Mouse (Mus musculus) thymus, postnatal 25 days (tissue): ENCODE results near the gene Bfar.
"Not testable (repeated sequence)": the region's sequence is repeated elsewhere in the genome, so short reads cannot be mapped to it uniquely, and the experiment has no call there.

Source experiments
- DNase-seq: peaks from one replicate; pipeline ENCODE4 v3.0.0; 2022

The Bfar gene

DNA sequence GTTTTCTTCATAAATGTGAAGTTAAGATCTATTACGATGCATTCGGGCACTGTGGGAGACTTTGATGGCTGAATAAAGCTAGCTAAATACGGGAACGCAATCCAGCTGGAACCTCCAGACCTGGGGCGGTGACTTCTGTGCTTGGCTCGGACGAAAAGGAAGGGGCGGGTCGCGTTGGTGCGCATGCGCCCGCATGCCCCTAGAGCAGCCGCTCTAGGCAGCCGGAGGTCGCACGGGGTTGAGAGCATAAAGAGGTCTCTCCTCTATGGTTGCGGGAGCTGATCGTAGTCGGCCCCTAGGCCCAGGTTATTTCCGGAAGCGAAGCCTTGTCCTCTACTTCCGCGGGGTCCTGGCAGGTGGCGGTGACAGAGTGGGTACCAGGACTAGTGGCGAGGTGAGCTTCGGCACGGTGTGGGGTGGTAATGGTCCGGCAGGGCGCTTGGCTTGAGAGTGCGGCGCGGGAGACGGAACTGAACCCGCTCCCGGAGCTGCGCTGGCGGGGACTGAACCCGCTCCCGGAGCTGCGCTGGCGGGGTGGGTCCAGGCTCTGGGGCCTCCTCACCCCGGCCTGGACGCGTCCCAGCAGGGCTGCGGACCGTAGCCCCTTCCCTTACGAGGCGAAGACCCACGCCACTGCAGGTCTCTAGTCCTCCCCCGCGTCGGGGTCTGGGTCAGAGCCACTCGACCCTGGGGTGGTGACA lies at the start of gene Bfar, which contains the start of gene 3110001I22Rik:
Gene Bfar (plus strand): TSS at position 174 of the 701 bp plus-strand sequence.
Gene 3110001I22Rik (plus strand): TSS at position 245 of the 701 bp plus-strand sequence.
- peak; percentile 89 for DNase-seq

DNA sequence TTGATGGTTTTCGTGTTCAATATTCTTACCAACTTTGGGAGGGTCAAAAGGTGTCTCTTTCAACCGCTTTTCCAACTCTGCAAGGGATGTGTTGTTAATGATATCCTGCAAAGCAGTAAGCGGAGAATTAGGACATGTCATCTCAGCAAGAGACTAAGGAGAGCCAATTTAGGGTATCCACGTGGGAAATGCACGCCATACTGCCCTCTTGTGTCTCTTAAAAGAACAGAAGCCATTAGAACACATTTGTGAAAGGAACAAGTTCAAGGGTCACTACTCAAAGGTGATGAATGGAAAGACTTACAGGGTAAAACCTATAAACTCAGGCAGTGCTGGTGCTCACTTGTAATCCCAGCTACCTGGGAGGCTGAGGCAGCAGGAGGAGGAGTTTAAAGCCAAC lies 43.3 kb upstream of the Bfar start:
- DNase-seq: no peak

DNA sequence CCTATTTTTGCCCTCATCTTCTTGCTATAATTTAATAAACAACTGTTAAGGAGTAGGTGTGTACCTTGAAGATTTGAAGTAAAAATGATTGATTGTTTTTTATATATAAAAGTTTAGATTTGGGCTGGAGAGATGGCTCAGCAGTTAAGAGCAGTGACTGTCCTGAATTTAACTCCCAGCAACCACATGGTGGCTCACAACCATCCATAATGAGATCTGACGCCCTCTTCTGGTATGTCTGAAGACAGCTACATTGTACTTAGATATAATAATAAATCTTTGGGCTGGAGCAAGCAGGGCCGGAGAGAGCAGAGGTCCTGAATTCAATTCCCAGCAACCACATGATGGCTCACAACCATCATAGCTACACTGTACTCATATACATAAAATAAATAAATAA lies 33.5 kb upstream of the Bfar start:
- DNase-seq: not testable (repeated sequence)

DNA sequence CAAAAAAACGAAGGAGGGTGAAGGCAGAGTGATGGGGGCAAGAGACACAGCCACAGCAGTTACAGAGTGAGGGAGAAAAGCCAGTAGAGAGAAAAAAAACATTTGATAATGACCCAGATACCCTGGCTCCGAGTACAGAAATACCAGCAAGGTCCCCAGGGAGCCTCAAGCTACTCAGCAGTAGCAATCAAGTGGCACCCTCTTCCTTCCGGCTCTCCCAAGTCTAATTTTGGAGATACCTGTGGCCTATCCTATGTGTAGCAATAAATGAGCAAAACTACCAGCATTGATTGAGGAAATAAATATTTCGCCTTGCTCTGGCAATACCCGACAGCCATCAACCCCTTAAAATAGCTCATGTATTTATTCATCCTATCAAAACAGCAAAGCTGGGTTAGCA lies 32.1 kb upstream of the Bfar start:
- no peak for DNase-seq

DNA sequence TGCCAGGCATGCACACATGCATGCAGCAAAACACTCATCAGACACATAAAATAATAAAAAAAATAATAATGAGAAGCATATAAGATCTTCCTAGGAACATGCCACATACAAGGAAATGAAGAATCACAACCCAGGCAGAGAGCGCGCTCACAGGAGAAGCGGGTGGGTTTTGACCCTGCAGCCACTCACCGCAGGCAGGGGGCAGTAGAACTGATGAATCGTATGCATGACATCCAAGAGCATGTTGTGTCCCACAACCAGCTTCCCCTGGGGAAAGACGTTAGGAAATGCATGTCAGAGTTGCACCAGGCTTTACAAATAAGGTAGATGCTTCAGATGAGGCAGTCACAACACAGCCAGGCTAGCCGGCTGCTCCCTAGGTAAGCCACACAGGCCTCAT lies 31.6 kb upstream of the Bfar start:
- DNase-seq: peak; percentile 44

DNA sequence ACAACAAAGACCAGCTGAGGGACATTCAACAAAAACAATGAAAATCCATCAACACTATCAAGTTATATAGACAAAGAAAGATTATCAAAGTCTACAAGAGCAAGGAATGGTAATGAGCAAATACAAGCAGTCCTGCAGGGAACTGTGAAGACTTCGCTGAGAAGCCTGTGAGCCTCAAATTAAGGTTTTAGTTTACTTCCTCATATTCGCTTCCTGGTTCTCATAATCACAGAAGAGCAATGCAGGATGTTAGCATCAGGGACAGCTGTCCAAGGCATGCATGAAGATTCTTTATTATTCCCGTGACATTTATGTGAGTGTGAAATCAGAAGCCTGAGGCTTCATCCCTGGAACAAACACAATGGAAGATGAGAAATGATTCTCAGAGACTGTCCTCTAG lies 27.2 kb upstream of the Bfar start:
- DNase-seq: no peak

DNA sequence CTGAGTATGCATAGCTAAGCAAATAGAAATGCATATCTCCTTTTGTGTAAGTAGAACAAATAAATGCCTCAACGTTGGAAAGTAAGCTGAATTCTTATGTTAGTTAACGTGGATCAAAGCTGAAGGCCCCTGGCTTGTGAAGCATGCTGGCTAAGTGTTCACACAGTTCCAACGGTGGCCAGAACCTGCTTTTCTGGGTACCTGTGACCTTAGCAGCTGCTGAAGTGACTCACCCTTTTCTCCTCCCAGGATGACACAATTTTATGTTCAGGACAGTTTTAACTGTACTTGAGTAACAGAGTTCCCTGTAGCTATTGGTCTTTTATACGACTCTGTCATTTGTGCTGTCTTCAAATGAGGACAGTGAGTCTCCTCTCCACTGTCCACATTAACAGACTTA lies 25.7 kb upstream of the Bfar start:
- no peak for DNase-seq

DNA sequence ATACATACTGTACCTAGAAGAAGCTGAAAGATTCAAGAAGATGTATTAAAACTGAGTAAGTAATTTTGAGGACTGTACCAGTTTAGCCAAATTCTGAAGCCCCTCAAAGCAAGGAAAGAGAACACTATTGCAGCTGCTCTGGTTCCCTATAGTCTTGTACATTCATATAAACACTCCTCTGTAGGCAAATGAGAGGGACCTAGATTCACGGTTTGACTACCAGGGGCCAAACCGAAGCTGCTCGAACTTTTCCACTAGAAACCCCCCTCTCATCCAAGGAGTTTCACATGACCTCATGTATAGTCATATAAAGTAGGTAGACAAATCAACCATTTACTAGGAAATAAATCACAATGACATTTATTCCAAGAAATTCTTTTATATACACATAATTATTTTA lies 12.8 kb upstream of the Bfar start:
- DNase-seq: no peak

DNA sequence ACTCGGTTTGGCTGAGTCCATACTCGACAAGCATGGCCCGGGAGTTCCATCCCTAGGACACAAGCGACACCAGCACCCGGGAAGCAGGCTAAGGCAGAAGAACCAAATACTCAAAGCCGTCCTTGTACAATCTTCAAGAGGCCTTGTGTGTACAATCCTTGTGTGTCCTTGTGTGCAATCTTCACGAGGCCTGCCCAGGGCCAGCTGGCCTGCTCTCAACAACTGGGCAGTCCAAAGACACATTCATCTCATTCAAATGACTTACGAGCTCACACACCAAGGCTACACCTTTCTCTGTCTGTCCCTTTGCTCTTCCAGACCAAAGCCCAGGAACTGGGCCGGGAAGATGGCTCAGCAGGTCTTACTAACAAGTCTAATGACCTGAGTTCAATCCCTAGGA lies 10.9 kb upstream of the Bfar start:
- no peak for DNase-seq

DNA sequence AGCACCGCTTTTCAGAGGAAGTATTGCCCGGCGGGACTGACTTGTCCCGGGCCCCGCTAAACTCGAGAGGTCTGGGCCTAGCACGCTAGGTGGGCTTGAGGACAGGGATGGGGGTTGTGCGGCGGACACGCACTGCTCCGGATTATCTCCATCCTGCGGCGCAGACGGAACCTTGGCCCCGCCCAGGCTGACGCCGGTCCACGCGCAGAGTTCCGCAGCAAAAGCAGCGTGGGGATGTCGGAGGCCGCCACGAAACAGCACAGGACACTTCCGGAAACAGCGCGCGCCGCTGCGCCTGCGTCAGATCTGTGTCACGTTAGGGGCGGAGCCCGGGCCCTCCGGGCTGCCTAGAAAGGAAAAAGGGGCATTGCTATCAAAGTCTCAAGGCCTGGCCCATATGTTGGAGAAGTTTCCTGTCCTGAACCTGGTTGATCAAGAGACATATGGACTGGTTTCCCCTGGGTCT lies 3.7 kb upstream of the Bfar start, which contains the start of gene Parn:
Gene Parn (minus strand): TSS at position 293 of the 466 bp plus-strand sequence.
- peak; percentile 95 for DNase-seq

DNA sequence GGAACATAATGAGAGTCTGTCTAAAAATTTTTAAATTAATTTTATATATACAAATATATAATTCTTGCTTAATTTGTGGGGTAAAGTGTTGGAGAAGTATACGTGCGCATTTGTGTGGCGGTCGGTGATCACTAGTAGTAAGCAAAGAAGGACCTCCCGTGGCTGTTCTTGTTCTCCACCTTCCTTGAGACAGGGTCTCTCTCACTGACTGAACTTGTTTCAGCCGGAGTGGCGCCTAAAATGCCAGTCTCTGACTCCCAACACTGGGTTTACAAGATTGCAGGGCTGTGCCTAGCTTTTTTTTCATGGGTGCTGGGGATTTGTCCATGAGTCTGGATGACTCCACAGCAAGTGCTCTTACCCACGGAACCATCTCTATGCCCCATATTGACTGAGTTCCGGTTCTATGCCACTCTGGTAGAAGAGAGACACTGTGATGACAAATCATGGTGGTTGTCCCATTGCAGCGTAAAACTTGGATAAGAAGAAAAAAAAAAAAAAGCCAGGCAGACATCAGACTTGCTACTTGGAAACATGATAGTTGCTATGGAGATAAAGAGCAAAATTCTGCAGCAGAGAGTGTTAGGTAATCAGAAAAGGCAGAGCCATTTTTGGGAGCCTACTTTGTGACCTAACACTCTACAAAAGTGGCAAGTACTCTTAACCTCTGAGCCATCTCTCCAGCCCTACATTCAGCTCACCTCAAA lies 3.1 kb upstream of the Bfar start:
- no peak for DNase-seq

DNA sequence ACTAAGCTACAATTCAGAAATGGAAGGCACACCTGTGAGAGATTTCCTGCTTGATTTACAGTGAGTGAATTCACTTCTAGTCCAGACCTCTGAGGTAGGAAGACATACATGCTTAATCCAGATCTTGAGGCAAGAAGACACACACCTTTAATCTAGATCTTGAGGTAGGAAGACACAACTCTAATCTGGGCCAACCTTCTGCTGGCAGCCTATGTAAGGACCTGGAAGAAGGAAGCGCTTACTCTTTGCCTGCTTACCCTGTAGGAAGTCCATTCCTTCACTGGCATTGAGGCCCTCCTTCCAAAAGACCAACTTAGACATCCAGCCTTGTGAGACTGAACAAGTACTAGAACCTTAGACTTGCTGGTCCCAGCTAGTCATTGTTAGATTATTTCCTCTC lies 2.4 kb upstream of the Bfar start:
- no peak for DNase-seq

DNA sequence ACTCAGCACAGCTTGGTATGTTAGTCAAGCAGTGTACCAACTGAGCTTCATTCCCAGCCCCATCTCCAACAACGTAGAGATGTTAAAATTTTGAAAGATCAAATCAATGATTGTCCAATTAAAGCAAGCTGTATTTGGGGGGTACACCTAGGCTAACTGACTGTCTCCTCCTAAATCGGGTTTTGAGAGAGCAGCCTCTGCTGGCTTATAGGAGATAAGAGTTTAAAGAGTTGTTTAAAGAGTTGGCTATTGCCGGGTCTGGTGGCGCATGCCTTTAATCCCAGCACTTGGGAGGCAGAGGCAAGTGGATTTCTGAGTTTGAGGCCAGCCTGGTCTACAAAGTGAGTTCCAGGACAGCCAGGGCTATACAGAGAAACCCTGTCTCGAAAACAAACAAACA lies 762 bp upstream of the Bfar start:
- not testable (repeated sequence) for DNase-seq

DNA sequence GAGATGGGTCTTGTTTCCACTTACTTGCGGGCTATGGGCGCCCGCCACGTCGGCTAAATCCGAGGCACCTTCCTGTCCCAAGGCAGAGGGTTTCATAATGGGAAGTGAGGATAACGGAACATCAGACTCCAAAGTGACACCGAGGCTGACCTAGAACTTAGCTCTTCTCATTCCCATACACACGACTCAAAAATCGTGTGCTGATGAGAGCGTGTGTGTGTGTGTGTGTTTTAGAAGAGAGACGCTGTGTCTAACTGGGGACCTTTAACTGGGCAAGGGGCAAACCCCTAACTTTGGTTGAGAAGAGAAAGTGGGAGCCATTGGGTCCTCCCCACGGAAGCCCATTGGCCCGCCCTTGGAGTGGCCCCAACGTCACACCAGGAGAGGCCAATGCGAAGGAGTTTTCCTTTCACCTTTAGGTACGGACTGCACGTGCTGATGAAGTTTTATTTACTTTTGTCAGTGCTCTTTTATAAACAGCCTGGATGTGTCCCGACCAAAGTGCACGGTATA lies 784 bp downstream of the Bfar start:
- peak; percentile 67 for DNase-seq

DNA sequence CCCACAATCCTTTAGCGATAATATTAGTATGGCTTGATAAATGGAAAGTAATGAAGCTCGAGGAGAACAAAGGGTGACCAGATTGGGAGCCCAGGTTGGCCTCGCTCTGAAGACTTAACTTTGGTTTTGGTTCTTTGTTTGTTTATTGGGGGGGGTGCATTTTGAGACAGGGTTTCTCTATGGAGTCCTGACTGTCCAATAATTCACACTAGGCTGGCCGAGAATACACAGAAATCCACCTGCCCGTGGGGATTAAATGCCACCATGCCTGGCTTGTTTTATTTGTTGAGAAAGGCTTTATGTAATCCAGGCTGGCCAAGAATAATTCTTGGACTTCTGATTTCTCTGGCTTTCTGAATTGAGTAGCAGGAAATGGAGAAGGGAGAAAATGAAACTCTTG lies 1.5 kb downstream of the Bfar start:
- DNase-seq: no peak

DNA sequence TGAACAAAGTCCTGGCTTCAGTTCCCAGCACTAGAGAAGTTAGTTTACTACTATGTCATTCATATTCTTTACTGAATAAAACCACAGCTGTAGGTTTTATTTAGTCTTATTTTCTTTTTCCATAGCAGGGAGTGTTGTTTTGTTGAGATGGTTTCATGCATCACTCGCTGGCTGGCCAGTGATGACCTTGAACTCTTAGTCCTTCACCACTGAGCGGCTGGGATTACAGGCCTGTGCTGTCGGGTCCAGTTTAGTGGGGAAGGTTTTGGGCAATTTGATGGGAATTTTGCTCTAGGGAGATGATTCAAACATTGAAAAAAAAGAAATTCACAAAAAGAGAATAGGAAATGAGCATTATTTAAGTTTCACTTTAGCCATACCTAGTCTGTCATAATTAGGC lies 2.9 kb downstream of the Bfar start:
- no peak for DNase-seq

DNA sequence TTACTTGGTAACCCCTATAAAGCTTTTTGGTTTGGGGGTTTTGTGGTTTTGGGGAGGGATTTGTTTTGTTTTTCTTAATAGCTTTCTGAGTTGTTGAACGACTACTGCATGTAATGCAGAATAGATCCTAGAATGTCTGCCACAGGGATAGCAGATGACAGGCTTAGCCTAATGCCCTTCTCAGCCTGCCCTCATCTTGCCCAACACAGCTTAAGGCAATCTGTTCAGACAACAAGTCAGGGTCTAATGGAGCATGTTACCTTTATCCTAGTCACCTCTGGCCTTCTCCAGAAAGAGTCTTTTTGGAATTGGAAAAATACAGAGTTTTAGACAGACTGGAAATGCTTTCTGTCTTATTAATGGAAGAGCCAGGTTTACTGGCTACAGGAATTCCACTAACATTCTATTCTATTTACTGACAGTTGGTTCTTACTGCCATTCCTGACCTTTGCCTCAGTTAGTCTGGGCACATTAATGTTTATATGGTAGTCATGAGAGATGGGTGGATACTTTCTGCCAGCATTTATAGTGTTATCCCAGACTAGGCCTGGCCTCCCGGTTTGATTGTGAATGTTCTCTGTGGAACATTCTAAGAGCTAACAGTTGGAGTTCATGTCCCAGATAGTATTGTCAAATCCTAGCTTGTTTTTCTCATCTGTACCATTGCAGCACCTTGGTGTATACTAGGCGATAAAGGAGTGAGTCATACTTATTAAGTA lies 7.1 kb downstream of the Bfar start:
- no peak for DNase-seq

DNA sequence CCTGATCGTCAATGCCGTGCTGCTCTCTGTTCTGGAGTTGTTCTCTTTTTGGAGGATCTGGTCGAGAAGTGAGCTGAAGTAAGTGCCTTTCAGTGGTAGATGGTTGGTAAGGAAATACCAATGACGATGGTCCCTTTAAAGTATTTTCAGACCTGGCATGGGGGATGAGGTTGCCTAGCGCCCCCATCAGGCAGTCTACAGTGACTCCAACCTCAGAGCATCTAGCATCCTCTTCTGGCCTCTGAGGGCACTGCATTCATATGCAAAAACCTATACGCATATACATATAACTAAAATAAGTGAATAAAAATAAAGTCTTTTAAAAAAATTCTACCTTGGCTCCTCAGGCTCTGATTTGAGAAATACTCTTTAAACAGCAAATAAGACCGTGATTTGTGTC lies 27.3 kb downstream of the Bfar start:
- DNase-seq: no peak

DNA sequence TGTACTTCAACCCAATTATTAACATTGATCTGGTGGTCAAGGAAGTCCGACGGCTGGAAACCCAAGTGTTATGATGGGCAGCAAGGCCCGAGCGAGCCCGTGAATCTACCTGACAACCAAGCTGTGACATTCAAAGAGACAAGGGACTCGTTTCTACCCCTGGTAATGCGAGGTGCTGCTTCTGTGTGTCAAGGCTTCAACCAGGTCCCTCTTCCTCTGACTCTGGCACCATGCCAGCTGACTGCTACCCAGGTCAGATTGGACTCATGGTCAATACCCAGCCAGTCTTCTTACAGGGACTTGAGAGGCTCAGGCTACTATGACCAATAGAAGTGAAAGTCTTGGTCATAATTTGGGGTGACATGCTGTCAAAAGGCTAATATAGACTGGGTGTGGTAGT lies 30.5 kb downstream of the Bfar start:
- DNase-seq: no peak

DNA sequence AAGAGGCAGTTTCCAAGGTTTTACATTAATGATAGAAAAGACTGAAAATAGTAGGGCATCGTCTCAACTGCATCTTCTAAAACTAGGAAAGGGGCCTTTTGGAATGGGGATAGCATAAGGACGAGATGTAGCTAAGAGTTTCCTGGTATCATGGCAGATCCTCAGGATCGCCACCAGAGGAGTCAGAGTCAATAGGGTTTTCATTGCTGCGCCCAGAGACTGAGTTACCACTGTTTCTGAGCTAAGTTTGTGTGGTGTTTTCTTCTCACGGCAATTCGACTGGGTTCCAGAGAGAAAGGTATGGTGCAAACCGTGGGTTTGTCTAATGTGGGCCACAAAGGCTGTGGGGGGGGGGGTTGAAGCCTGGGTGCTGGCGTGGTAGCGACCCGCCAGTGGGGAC lies 33.0 kb downstream of the Bfar start:
- DNase-seq: no peak

DNA sequence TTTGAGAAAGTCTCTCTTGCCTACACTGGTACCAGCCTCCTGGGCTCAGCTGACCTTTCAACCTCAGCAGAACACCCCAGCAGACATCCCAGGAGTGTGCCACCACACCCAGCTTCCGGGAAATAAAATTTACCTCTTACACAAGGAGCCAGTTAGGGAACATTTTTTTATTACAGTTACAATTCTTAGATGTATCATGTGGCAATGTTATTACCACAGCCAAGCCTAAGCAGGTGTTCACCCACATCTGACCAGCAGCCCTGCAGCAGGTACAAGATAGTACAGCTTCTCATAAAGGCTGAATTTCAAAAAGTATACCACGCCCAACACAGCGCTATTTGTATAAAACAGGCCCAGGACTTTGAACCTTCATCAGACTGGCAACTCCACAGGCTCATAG lies 43.3 kb downstream of the Bfar start:
- no peak for DNase-seq

DNA sequence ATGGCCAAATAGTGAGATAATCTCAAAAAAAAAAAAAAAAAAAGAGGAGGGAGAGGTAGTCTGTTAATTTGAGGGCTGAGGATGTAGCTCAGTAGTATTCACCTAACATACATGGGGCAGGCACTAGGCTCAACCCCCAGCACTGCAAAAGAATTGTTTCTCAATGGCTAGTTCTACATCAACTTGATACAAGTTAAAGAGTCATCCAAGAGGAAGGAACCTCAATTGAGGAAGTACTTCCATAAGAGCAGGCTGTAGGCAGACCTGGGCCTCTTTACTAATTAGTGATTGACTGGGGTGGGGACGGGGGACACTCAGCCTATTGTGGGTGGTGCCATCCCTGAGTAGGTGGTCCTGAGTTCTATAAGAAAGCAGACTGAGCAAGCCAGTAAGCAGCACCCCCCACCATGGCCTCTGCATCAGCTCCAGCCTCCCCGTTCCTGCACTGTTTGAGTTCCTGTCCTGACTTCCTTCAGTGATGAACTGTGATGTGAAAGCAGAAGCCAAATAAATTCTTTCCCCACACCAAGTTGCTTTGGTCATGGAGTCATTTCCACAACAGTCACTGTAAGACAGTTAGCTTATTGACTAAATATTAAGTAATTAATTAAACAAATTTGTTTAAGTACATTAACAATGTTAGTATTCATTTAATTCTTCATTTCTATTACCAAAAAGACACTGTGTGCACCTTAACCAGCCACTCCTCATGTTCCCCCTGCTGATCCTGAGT lies 45.3 kb downstream of the Bfar start:
- no peak for DNase-seq

DNA sequence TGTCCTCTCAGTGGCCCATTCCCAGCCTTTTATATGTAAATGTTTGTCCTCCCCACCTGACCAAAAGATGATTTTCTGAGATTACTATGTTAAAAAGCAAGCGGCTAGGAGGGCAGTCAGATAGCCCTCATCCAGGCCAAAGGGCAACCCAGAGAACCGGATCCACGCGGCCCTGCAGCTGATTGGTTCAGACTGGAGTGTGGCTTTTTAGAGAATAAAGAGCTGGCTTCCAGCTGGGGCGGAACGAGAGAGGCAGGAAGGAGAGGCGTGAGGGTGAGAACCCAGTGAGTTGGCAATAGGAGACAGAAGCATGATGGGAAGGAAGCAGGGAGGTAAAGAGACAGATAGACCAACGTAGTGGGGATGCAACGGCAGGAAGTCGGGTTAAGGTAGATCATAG lies 51.3 kb downstream of the Bfar start:
- peak; percentile 17 for DNase-seq
